Mouse (Mus musculus): ENCODE measurements around the gene Gm13693.
"Not testable (repeated sequence)": the region's sequence is repeated elsewhere in the genome, so short reads cannot be mapped to it uniquely, and the experiment has no call there.

Gene Gm13693

DNA sequence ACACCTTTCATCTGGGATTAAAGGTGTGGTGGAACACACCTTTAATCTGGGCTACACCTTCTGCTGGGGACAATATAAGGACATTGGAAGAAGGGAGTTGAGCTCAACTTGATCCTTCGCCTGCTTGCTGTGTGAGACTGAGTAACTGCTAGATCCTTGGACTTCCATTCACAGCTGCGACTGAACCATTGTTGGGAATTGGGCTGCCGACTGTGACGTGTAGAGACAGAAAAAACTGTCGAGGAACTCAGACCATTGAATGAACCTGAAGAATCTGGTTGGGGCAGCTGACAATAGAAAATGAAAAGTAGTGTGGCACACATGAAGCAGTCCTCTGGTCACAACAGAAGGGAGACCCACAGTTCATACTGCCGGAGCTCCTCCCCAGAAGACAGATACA, at the start of gene Gm13693:
Gm13693 (plus strand) TSS at position 301 of the 400 bp plus-strand sequence.
- DNase-seq = not testable (repeated sequence)

DNA sequence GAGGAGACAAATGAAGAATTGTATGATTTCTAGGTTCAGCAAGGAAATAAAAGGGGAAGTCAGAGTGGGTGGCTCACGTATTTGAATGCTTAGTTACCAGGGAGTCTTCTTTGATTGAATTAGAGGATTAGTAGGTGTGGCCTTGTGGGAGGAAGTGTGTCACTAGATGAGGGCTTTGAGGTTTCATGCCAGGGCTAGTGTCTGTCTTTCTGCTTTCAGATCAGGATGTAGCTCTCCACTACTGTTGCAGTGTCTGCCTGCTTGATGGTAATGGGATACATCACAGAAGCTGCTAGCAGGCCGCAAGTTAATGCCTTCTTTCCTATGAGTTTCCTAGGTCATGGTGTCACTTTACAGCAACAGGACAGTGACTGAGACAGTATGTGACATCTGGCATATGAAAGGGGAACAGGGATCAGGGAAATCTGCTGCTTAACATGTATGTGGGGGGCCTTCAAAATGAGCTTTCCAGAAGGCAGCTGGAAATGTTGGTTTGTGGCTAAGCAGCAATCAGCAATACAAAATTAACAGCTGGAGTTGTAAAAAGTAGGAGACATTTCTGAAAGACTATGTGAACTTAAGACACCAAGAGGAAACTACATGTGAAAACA, 31.7 kb upstream of the Gm13693 start:
- DNase-seq = no peak

DNA sequence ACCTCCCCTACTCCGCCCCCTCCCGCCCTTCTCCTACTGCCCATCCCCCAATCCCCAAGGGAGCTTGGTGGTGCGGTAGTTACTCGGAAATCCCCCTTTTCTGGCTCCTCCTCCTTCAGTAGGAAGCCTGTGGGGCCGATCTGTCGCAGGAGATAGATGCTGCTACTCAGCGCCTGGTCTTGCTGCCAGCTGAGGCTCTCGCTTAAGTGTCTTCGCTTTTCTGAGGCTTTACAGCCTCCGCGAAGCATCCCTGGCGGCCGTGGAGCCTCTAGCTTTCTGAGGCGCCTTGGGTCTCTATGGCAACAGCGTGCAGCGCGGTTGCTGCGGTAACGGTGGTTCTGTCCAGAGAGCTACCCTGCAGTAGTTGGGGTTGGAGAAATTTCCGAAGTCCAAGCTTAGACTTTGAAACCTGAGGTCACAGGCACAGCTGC, 20.4 kb upstream of the Gm13693 start, which contains the start of gene Zswim2:
Zswim2 (minus strand) TSS at position 298 of the 431 bp plus-strand sequence.
- peak; percentile 27 for DNase-seq

DNA sequence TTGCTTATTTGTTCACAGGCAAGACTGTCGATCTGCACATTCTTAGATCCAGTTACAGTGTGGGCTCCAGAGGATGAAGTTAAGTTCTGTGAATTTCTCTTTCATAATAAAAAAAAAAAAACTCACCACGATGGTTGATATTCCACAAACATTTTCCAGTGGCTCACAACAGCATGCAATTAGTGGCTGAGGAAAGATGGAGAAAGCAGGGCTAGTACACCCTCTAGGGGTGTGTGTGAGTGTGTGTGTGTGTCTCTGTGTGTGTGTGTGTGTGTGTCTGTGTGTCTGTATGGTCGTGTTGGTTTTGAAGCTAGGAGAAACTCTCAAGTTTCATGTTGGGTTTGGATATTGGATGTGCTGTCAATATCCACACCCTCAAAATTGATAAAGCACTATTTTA, 19.9 kb upstream of the Gm13693 start:
- DNase-seq = no peak

DNA sequence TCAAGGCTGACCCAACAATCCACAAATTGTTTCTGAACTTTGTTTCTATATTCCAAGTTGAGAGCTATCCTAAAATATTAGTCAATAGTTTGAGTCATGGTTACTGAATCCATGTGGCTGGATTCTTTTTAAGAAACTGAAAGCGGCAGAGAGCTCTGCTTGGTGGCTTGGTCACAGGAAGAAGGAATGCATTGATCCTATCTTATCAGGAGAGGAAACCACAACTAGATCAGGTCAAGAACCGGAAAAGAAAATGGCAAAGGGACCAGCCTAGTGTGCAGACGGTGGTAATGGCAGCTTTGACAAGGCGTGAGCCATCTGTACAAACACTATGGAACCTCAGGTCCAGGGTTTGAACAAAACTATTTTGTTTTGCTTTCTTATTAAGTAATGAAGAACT, 19.5 kb upstream of the Gm13693 start:
- no peak for DNase-seq

DNA sequence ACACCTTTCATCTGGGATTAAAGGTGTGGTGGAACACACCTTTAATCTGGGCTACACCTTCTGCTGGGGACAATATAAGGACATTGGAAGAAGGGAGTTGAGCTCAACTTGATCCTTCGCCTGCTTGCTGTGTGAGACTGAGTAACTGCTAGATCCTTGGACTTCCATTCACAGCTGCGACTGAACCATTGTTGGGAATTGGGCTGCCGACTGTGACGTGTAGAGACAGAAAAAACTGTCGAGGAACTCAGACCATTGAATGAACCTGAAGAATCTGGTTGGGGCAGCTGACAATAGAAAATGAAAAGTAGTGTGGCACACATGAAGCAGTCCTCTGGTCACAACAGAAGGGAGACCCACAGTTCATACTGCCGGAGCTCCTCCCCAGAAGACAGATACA, 5.9 kb upstream of the Gm13693 start, which contains the start of gene Gm13698:
Gm13698 (plus strand) TSS at position 301 of the 400 bp plus-strand sequence.
- DNase-seq = not testable (repeated sequence)

DNA sequence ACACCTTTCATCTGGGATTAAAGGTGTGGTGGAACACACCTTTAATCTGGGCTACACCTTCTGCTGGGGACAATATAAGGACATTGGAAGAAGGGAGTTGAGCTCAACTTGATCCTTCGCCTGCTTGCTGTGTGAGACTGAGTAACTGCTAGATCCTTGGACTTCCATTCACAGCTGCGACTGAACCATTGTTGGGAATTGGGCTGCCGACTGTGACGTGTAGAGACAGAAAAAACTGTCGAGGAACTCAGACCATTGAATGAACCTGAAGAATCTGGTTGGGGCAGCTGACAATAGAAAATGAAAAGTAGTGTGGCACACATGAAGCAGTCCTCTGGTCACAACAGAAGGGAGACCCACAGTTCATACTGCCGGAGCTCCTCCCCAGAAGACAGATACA, 5.7 kb downstream of the Gm13693 start, which contains the start of gene Gm13695:
Gm13695 (plus strand) TSS at position 301 of the 400 bp plus-strand sequence.
- not testable (repeated sequence) for DNase-seq

DNA sequence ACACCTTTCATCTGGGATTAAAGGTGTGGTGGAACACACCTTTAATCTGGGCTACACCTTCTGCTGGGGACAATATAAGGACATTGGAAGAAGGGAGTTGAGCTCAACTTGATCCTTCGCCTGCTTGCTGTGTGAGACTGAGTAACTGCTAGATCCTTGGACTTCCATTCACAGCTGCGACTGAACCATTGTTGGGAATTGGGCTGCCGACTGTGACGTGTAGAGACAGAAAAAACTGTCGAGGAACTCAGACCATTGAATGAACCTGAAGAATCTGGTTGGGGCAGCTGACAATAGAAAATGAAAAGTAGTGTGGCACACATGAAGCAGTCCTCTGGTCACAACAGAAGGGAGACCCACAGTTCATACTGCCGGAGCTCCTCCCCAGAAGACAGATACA, 11.5 kb downstream of the Gm13693 start, which contains the start of gene Gm13696:
Gm13696 (plus strand) TSS at position 301 of the 400 bp plus-strand sequence.
- DNase-seq = not testable (repeated sequence)

DNA sequence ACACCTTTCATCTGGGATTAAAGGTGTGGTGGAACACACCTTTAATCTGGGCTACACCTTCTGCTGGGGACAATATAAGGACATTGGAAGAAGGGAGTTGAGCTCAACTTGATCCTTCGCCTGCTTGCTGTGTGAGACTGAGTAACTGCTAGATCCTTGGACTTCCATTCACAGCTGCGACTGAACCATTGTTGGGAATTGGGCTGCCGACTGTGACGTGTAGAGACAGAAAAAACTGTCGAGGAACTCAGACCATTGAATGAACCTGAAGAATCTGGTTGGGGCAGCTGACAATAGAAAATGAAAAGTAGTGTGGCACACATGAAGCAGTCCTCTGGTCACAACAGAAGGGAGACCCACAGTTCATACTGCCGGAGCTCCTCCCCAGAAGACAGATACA, 17.3 kb downstream of the Gm13693 start, which contains the start of gene Gm13694:
Gm13694 (plus strand) TSS at position 301 of the 400 bp plus-strand sequence.
- not testable (repeated sequence) for DNase-seq

DNA sequence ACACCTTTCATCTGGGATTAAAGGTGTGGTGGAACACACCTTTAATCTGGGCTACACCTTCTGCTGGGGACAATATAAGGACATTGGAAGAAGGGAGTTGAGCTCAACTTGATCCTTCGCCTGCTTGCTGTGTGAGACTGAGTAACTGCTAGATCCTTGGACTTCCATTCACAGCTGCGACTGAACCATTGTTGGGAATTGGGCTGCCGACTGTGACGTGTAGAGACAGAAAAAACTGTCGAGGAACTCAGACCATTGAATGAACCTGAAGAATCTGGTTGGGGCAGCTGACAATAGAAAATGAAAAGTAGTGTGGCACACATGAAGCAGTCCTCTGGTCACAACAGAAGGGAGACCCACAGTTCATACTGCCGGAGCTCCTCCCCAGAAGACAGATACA, 23.1 kb downstream of the Gm13693 start, which contains the start of gene Gm13697:
Gm13697 (plus strand) TSS at position 301 of the 400 bp plus-strand sequence.
- not testable (repeated sequence) for DNase-seq

DNA sequence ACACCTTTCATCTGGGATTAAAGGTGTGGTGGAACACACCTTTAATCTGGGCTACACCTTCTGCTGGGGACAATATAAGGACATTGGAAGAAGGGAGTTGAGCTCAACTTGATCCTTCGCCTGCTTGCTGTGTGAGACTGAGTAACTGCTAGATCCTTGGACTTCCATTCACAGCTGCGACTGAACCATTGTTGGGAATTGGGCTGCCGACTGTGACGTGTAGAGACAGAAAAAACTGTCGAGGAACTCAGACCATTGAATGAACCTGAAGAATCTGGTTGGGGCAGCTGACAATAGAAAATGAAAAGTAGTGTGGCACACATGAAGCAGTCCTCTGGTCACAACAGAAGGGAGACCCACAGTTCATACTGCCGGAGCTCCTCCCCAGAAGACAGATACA, 28.9 kb downstream of the Gm13693 start, which contains the start of gene Gm13691:
Gm13691 (plus strand) TSS at position 301 of the 400 bp plus-strand sequence.
- DNase-seq = not testable (repeated sequence)

DNA sequence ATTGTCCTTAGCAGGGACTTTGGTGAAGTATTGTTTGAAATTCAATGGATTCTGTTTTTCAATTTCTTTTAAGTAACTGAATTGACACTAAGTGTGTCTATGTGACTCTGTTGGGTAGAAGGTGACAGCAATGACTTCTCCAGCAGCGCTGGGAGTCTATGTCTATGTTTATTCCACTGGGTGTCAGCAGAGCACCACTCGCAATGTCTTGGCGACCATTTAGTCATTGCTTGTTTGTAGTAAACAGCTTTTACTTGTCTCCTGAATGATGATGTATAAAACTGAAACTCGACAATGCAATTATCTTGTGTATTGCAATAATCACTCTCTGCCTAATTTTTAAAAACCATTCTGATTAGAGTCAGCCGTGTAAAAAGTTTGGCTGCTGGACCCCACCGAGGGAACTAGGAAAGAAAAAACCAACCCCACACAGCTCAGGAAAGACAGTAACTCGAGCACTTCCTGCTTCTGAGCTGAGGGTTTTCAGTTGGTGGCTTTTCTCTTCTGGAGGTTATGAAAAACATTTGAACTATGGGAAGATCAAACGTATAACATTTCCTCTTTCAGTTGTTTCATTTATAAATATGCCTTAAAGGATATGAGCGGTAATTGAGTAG, 32.4 kb downstream of the Gm13693 start:
- DNase-seq = peak; percentile 66

DNA sequence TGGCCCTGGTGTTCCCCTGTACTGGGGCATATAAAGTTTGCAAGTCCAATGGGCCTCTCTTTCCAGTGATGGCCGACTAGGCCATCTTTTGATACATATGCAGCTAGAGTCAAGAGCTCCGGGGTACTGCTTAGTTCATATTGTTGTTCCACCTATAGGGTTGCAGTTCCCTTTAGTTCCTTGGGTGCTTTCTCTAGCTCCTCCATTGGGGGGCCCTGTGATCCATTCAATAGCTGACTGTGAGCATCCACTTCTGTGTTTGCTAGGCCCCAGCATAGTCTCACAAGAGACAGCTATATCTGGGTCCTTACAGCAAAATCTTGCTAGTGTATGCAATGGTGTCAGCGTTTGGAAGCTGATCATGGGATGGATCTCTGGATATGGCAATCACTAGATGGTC, 33.2 kb downstream of the Gm13693 start:
- DNase-seq = peak; percentile 57

DNA sequence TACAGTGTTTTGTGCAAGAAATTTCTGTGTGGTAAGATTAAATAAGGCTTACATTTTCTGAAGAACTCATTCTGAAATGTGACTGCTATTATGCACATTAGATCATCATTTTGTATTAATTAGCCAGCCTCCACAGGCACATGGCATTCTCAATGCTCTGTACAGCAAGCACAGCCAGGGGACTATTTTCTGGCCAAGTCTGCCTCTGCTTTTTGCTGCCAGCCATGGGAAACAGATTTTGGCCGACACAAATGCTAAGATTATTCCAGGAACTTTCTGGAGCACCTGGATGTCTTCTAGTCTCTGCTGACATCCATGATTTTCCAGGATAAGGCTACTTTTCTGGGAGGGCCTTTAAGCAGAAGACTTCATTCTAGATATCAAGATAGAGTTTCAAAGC, 47.6 kb downstream of the Gm13693 start:
- no peak for DNase-seq

DNA sequence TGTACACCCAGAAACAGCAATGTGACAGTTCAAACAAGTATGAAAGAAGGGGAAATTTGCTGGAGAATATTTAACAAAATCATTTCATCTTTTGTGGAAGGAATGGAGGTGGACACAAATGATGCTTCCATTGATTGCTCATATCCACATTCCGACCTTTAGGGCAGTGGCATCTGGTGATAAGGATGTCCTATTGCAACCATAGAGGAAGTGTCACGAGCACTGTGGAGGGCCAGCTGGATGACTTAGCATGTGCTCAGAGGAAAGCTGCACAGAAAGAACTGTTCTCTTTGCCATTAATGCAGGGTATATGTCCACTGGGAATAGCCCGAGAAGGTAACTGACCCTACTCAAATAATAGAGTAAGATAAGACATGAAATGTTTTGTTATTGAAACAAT, 48.5 kb downstream of the Gm13693 start:
- no peak for DNase-seq
